Mouse (Mus musculus): ENCODE measurements around the gene Cdh1.
"Not testable (repeated sequence)": the region's sequence is repeated elsewhere in the genome, so short reads cannot be mapped to it uniquely, and the experiment has no call there.

Gene Cdh1

DNA sequence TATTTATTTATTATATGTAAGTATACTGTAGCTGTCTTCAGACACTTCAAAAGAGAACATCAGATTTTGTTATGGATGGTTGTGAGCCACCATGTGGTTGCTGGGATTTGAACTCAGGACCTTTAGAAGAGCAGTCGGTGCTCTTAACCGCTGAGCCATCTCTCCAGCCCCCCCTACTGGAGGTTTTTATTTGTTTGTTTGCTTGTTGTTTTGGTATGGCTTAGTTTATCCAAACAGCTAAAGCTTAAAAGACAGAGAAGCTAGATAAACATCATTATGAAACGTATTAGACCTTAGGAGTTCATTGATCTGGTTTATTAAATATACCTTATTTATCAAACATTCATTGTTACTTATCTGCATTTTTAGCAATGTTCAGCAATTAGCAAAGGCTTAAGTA lies 7.5 kb upstream of the Cdh1 start:
- DNase-seq: not testable (repeated sequence)

GRCm38 (mm10) chr8:106597067-106597466 lies 6.1 kb upstream of the Cdh1 start:
- no peak for DNase-seq

DNA sequence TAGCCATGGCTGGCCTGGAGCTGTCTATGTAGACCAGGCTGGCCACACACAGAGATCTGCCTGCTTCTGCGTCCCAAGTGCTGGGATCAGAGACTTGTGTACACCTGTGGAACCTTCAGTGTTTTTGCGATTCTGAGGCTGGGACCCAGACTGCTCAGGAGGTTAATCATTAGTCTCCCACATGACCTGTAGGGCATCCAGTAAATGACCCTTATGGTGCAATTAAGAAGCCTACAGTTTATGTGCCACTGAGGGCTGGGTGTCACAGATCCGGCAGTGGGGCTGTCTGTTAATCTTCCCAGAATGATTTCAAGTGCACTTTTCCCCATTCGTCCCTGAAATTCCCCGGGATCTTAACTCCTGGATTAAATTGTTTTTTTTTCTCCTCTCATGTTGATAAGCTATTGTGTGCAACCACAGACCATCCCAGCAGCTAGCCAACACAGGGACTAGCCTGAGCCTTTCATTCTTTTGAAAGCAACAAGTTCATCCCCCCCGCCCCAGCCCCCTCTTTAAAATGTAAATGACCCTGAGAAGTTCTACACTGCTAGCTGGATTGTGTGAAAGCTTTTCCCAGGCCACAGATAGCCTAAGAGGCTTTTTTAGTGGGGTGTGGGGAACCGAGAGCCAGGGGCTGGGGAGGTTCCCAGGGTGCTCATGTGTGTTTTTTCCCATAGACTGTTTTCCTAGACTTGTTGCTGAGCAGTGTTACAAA lies 3.7 kb upstream of the Cdh1 start:
- DNase-seq: no peak

DNA sequence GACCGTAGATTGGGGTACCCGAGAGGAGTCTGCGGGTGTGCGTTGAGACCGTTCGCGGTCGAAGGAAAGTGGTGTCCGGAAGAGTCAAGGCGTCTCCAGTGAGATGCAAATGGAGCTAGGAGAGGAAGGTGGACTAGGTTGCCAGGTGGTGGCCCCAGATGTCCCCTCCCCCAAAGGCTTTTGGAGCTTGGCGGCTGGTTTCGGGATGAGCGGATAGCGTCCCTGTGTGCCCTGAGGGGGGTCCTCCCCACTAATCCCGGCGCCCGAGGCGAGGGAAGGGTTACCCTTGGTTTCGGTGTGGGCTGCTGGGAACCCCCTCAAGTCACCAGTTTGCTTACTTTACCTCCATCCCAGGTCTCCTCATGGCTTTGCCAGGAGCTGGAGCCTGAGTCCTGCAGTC lies 782 bp downstream of the Cdh1 start:
- DNase-seq: peak; percentile 58

DNA sequence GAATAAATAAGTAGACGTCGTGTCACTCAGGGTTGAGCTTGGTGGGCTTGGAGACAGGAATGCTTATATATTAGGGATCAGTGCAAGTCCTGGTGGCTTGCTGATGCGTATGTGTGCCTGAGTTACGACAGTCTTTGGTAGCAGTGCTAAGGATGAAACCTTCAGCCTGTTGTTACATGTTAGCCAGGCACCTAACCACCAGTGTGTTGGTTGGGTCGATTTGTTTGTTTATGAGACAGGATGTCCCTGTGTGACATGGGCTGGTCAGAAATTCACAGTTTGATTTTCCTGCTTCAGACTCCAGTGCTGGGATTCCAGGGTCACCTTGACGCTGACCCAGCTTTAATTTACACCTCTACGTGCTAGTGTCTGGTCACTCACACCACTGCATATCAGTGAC lies 2.5 kb downstream of the Cdh1 start:
- DNase-seq: no peak

DNA sequence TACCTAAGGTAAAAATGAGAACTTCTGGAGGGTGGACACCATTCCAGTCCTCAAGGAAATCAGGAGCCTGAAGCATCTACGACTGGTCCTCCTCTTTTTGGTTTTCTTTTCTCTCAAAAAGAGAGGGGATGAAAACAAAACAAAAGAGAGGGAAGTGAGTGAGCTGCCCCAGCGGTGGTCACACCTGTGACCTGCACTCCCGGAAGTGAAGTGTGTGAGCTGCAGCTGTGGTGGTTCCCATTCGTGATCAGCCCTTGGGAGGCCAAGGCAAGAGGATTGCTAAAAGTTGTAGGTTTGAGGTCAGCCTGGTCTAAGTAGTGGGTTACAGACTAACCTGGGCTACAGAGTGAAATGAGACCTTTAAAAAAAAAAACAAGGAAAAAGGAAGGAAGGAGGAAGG lies 3.0 kb downstream of the Cdh1 start:
- no peak for DNase-seq

DNA sequence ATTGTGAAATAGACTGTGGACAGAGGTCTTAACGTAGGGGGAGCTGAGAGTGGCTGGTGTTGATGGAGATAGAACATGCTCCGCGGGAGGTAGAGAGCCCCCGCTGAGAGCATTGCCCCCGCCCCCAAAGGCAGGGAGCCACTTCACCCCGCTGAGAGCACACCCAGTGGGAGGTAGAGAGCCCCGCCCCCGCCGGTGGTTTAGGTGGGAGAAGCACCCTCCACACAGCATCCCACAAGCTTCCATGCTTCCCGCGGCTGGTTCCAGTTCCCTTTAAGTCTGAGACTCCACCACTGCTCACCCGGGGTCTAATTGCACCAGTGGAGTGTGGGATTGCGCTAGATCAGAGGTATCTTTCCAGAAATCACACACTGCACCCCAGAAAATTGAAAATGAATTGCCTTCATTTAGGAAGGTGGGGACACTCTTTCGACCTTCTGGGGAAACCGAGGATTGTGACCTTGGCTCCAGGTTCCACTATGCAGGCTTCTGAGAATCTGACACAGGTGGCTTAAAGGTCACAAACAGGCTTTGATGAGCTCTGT lies 3.5 kb downstream of the Cdh1 start:
- DNase-seq: no peak

GRCm38 (mm10) chr8:106607783-106608182 lies 4.6 kb downstream of the Cdh1 start:
- DNase-seq: not testable (repeated sequence)

- no peak for DNase-seq
These were observed 5.3 kb downstream of the Cdh1 start for GRCm38 (mm10) chr8:106608425-106608824.

GRCm38 (mm10) chr8:106609076-106609903 lies 6.1 kb downstream of the Cdh1 start:
- DNase-seq: no peak

DNA sequence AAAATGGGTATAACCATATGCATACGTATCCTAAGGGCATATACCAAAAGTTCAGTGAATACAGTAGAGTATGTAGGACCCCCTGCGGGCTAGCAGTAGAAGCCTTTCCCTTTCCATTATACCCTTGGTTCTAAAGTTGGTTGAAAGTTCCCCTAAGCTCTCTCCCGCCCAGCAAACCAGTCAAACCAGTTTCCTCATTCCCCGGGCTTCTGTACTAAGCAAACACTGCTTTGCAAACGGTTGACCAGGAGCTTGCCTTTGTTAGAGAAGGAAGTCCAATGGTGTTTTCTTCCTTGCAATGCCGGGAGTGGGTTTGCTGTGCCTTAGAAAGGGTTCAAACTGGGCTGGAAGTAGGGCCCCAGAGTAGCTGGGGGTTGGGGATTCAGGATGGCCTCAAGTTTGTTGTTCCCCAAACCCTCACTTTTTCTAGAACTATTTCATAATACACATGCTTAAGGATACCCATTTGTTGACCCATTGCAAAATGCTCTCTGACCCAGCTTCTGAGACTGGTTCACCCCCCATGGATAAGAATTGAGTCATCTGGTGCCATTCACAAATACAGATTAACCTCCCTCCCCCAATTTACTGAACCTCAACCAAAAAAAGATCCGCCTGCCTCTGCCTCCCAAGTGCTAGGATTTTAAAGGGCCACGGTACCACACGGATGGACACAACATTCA lies 7.9 kb downstream of the Cdh1 start:
- DNase-seq: peak; percentile 43

DNA sequence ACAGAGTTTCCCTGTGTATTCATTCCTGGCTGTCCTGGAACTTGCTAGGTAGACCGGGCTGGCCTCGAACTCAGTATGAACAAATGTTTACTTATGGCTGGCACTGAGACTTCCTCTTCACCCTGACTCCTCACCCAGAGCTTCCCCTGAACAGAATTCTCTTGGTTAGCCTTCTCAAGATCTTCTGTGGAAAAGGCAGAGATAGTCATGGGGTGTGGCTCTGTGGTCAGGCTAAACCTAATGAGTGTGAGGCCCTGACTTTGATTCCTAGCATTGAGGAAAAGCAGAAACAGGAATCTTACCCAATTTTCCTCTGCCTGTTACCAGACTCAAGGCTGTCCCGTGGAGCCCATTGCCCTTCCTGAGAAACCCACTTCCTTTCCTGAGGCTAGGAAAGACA lies 8.9 kb downstream of the Cdh1 start:
- DNase-seq: no peak

DNA sequence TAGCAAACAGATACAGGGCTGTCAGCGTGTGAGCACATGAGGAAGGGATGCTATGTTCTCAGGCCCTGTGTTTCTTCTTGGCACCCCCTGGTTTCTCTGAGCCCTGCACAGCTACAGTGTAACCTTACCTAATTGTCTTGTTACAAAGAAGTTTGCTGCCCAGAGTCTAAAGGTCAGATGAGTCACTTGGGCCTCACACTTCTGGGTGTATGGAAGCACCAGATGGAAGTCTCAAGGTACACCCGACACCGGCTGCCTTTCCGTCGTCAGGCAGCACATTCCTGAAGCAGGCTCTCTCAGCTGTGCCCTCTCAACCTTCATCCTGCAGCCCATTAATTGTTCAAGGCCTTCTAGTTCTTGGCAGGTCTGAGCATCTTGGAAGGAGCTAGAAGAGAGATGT lies 11.6 kb downstream of the Cdh1 start:
- peak; percentile 47 for DNase-seq

GRCm38 (mm10) chr8:106615661-106616299 lies 12.6 kb downstream of the Cdh1 start:
- DNase-seq: peak; percentile 62

DNA sequence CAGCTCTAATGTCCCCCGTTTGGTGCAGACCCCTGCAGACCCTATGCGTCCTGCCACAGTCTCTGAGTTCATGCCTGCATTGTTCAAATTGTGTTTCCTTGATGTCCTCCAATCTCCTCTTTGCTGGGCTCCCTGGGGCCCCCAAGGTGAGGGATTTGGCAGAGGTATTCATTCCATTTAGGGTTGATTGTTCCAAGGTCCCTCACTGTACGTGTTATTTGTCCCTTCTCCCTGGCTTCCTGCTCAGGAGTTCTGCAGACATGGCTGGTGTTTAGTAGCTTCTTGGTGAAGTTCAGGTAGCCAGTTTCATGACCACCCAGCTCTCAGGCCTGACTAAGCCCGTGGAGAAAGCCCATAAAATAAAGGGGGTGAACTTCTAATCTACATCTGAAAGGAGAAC lies 13.5 kb downstream of the Cdh1 start:
- peak; percentile 3 for DNase-seq

DNA sequence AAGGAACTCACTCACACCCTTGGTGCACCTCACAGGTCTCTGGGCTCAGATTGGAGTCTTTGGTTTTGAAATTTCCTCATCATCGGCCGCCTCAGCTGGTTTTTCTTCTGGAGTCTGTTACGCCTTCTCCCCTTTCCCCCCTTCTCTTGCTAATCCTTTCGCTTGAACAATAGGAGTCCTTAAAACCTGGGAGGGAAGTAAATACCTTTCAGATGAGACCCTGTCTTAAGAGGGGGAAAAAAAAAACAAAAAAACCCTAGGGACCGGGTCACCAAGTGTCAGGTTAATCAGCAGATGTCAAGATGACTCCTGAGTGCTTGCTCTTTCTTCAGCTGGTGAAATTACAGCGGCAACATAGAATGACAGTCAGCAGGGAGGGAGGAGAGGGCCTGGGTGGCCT lies 14.0 kb downstream of the Cdh1 start:
- no peak for DNase-seq

DNA sequence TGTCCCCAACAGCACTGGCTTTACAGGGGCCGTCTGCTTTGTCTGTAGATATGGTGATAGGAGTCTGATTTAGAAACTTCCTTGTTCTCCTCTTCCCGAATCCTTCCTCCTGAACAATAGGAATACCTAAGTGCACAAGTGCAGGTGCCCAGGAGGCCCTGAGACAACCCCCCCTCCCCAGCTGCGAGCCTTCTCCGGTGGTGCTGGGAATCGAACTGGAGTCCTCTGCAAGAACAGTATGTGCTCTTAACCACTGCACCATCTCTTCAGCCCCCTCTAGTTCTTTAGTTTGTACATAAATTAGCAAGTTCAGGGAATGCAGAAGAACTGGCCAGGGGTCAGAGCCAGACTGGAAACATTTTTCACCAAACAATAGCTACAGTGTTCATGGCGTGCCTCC lies 14.7 kb downstream of the Cdh1 start:
- DNase-seq: no peak

DNA sequence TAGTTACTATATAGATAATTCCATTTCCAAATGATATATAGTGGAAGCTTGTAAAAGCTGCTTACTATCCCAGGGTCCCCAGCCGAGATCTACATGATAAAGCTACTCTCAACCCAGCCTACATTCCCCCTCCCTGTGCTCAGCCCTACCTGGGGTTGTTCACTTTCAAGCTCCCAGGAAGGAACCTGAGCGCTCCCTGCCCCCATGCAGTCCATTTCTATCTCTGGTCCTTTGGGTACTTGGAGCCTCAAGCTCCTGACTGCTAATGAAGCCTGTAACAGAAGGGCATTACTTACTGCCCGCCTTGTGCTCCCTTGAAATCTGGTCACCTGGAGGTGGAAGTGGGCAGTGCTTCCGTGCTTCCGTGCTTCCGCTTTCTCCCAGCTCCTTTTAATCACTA lies 15.2 kb downstream of the Cdh1 start:
- DNase-seq: no peak

DNA sequence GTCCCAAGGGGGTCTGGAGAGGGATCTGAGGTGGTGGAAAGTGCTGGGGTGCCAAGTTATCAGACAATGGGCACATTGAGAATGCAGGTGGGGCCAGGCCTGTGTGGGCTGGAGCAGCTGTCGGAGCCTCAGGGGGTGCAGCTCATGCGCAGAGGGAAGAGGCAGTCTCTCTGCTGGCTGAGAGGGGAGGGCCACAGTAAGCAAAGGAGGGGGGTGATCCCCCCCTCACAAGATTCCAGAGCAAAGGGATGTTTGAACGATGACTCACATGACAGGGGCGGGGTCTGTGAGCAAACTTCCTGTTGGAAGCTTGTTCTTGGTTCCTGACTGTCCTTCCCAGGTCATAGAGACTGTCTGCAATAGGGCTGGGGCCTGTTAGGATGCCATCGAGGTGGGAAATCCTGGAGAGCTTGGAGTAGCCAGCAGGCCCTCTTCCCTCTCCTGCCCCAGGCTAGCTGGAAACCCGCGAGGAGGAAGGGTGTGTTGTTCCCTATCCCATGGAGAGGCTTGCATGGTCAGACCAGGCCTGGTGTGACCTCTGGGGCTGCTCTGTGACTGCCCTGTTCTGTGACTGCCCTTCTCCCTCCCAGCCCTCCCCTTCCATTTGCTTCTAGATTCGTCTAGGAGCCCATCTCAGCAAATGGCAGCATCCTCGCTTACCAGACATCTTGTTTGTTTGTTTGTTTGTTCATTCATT lies 16.5 kb downstream of the Cdh1 start:
- peak; percentile 75 for DNase-seq

DNA sequence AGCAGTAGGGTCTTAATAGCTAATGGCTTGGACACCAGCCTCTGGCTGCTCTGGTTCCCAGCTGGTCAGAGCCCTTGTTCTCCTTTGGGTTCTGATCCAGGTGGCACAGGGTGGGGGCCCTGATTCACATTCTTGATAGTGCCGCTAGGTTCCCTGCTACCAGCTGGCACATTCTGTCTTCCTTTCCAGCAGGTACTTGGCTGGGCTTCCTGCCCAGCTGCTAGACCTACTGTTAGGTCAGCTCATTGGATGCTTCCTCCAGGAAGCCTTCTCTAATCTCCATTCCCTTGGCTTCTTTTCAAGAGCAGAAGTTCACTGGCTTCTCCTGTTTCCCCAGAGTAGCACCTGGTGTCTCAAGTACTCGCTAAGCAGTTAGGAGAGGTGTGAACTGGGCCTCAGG lies 17.3 kb downstream of the Cdh1 start:
- peak; percentile 61 for DNase-seq

GRCm38 (mm10) chr8:106623016-106623415 lies 19.9 kb downstream of the Cdh1 start:
- peak; percentile 59 for DNase-seq

DNA sequence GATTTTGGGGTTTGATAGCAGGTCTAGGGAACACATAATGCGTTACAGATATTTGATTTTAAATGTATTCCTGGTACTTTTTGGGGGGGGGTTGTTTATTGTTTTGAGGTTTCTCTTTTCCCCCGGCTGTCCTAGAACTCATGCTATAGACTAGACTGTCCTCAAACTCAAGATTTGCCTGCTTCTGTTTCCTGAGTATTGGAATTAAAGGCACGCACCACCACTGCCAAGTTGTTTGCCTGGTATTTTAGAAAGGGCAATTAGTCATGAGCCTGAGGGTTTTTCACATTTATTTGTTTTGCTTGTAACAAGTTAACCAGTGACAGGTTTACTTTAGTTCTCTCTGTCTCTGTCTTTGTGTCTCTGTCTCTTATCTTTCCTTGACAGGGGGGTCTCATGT lies 20.3 kb downstream of the Cdh1 start:
- peak; percentile 32 for DNase-seq
